Mouse (Mus musculus) urinary bladder, adult 18-20 months (tissue): Measurements from ENCODE around the gene Cyp4f37.
A peak's percentile ranks its signal among the peaks of the same experiment; 100 is the strongest.

Source experiments
- DNase-seq, 2 experiments: peaks; one replicate each; pipeline ENCODE4 v3.0.0; 2022; ENCODE audit warnings: low spot score in 2 of 2, mixed read lengths in 2 of 2

The Cyp4f37 gene

DNA sequence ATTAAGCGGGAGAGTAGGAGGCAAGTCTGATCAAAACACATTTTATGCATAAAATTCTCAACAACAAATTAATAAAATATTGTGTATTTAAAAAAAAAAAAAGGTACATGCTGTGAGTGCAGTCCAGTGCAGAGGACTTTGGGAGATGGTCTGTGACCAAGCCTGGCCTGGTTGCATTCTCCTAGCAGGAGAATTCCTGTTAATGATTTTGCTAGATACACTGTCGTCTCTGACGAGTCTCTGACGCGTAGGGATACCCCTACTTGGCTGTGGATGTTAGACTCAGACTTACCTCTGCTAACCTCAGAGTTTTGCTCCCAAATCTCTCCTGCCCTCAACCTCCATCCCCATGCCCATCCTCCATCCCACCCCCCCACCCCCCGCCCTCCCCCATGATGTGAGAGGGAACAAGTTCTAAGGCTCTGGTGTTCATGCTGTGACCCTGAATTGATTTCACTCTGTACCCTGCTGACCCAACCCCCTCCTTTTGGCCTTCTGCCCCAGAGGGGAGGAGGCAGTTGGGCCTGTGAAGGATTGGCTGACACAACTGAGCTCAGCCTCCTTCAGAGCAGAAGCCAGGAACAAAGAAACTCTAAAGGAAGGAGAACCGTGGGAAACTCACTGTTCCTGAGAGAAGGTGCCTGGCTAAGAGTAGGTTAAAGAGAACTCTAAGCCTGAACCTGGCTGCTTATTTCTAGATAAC lies 64.1 kb downstream of the Cyp4f37 start, which contains the start of gene Cyp4f15:
Gene Cyp4f15 (plus strand): TSS at position 580 of the 703 bp plus-strand sequence.
- peak in 1 of 2 experiments; percentile 48 for DNase-seq
